Mouse (Mus musculus): ENCODE results near the gene AL731706.1. TPM values are rescaled to one million over a fixed set of nuclear protein-coding genes. Genes with fewer than 3 reads are reported as not detected.

AL731706.1 gene
- total and polyA plus RNA-seq, 3 experiments, result 13.5 to 14.2 TPM; not detected in 1

GRCm38 (mm10) chr2:136833976-136834714 lies 57.0 kb downstream of the AL731706.1 start:
- Histone ChIP-seq H3K27me3 (ENCODE audit: control insufficient read depth in 1 of 2, insufficient read depth in 2 of 2, low read length in 2 of 2) (no peaks in the 10 kb centered on the region), H3K9me3 (replicated peaks; ENCODE audit: insufficient read depth, low read length) (no peaks in the 10 kb centered on the region), H3K4me3 (ENCODE audit: control insufficient read depth in 1 of 2, insufficient read depth in 1 of 2, low read depth in 2 of 2, low read length in 2 of 2) (no peak overlapping the region), H3K27ac (ENCODE audit: control insufficient read depth, low read depth, low read length) (no peak overlapping the region), H3K9ac (ENCODE audit: control insufficient read depth, low read depth, low read length, poor library complexity, severe bottlenecking) (no peak overlapping the region), H3K79me2 (ENCODE audit: control insufficient read depth, insufficient read depth, low read length, poor library complexity) (no peaks in the 10 kb centered on the region), H3K4me1 (ENCODE audit: control insufficient read depth in 1 of 2, insufficient read depth in 2 of 2, low read length in 2 of 2) (no peaks in the 10 kb centered on the region), H3K36me3 (ENCODE audit: control insufficient read depth in 1 of 2, insufficient read depth in 2 of 2, low read length in 2 of 2) (no peaks in the 10 kb centered on the region)
- TF ChIP-seq SMC3 (IDR thresholded peaks at IDR 0.05; ENCODE audit: low read depth, low read length) (no peak), KAT2A (conservative IDR thresholded peaks at IDR 0.05; ENCODE audit: low read depth, low read length) (no peak), ZKSCAN1 (IDR thresholded peaks at IDR 0.05; ENCODE audit: low read depth, low read length) (no peak), CHD2 (IDR thresholded peaks at IDR 0.05; ENCODE audit: low read length) (no peak), MAZ (IDR thresholded peaks at IDR 0.05; ENCODE audit: low read depth, low read length) (no peak), USF2 (IDR thresholded peaks at IDR 0.05; ENCODE audit: borderline replicate concordance in 1 of 2, insufficient read depth in 1 of 2, low read depth in 1 of 2, low read length in 2 of 2) (no peak), BHLHE40 (IDR thresholded peaks at IDR 0.05; ENCODE audit: borderline replicate concordance, low read depth, low read length) (no peak), GABPA (IDR thresholded peaks at IDR 0.05; ENCODE audit: low read depth, low read length) (no peak)
- no peak for DNase-seq (ENCODE audit: low read depth, low spot score)

GRCm38 (mm10) chr2:136832936-136833335 lies 58.3 kb downstream of the AL731706.1 start:
- Histone ChIP-seq H3K27me3 (ENCODE audit: control insufficient read depth in 1 of 2, insufficient read depth in 2 of 2, low read length in 2 of 2) (no peaks in the 10 kb centered on the region), H3K4me1 (ENCODE audit: control insufficient read depth in 1 of 2, insufficient read depth in 2 of 2, low read length in 2 of 2) (no peaks in the 10 kb centered on the region), H3K36me3 (ENCODE audit: control insufficient read depth in 1 of 2, insufficient read depth in 2 of 2, low read length in 2 of 2) (no peaks in the 10 kb centered on the region), H3K9ac (ENCODE audit: control insufficient read depth, low read depth, low read length, poor library complexity, severe bottlenecking) (no peak overlapping the region), H3K79me2 (ENCODE audit: control insufficient read depth, insufficient read depth, low read length, poor library complexity) (no peaks in the 10 kb centered on the region), H3K27ac (ENCODE audit: control insufficient read depth, low read depth, low read length) (no peak overlapping the region), H3K4me3 (ENCODE audit: control insufficient read depth in 1 of 2, insufficient read depth in 1 of 2, low read depth in 2 of 2, low read length in 2 of 2) (no peak overlapping the region), H3K9me3 (replicated peaks; ENCODE audit: insufficient read depth, low read length) (no peaks in the 10 kb centered on the region)
- no peak for DNase-seq (ENCODE audit: low read depth, low spot score)
- TF ChIP-seq CHD1 (IDR thresholded peaks at IDR 0.05; ENCODE audit: low read depth, low read length), result no peak
- no peak for TF ChIP-seq USF2 (IDR thresholded peaks at IDR 0.05; ENCODE audit: borderline replicate concordance in 1 of 2, insufficient read depth in 1 of 2, low read depth in 1 of 2, low read length in 2 of 2)
- TF ChIP-seq UBTF (IDR thresholded peaks at IDR 0.05; ENCODE audit: borderline replicate concordance, insufficient read depth, low read depth, low read length), result no peak
- no peak for TF ChIP-seq ELF1 (IDR thresholded peaks at IDR 0.05; ENCODE audit: low read depth, low read length)
- TF ChIP-seq KAT2A (conservative IDR thresholded peaks at IDR 0.05; ENCODE audit: low read depth, low read length), result no peak
- TF ChIP-seq GATA1 (IDR thresholded peaks at IDR 0.05; ENCODE audit: low read depth, low read length), result no peak
- TF ChIP-seq EP300 (IDR thresholded peaks at IDR 0.05; ENCODE audit: low read depth in 1 of 2, low read length in 2 of 2), result no peak
- TF ChIP-seq RCOR1 (IDR thresholded peaks at IDR 0.05; ENCODE audit: low read depth, low read length), result no peak
- no peak for TF ChIP-seq CTCF (IDR thresholded peaks at IDR 0.05 in 2 of 3, conservative IDR thresholded peaks at IDR 0.05 in 1 of 3; ENCODE audit: control insufficient read depth in 1 of 3, insufficient read depth in 1 of 3, low read depth in 2 of 3, low read length in 3 of 3, poor library complexity in 1 of 3, severe bottlenecking in 1 of 3)
- TF ChIP-seq ZC3H11A (IDR thresholded peaks at IDR 0.05; ENCODE audit: low read depth, low read length), result no peak
- TF ChIP-seq NRF1 (IDR thresholded peaks at IDR 0.05; ENCODE audit: insufficient read depth, low read depth, low read length, poor library complexity, severe bottlenecking), result no peak
- TF ChIP-seq POLR2A (IDR thresholded peaks at IDR 0.05; ENCODE audit: control insufficient read depth in 1 of 2, insufficient read depth in 1 of 2, low read depth in 1 of 2, low read length in 2 of 2, poor library complexity in 1 of 2), result no peak
- TF ChIP-seq USF1 (IDR thresholded peaks at IDR 0.05; ENCODE audit: low read depth, low read length), result no peak
- no peak for TF ChIP-seq ZKSCAN1 (IDR thresholded peaks at IDR 0.05; ENCODE audit: low read depth, low read length)

Other genes starting within 250 kb of the AL731706.1 start
- gene Snap25, start 177.9 kb downstream of the AL731706.1 start, total RNA-seq (2012; rRNA removed), result not detected in 2 replicates
- not detected for gene Snap25, start 177.9 kb downstream of the AL731706.1 start, polyA plus RNA-seq (2012; ENCODE audit: insufficient read depth in 1 of 2, insufficient read length in 2 of 2, low read depth in 1 of 2, low replicate concordance in 2 of 2, missing spikeins in 1 of 2)
- gene AL731706.2, start 5.7 kb downstream of the AL731706.1 start, total RNA-seq (2012; rRNA removed), result not detected in 2 replicates
- 10 to 100 TPM in 1 of 2 experiments, not detected in 1; 51.2 TPM for gene AL731706.2, start 5.7 kb downstream of the AL731706.1 start, polyA plus RNA-seq (2012; ENCODE audit: insufficient read depth in 1 of 2, insufficient read length in 2 of 2, low read depth in 1 of 2, low replicate concordance in 2 of 2, missing spikeins in 1 of 2)
- 1.1 and 1.3 TPM in 2 replicates for gene Slx4ip, start 171 bp downstream of the AL731706.1 start, total RNA-seq (2012; rRNA removed)
- gene Slx4ip, start 171 bp downstream of the AL731706.1 start, polyA plus RNA-seq (2012; ENCODE audit: insufficient read depth in 1 of 2, insufficient read length in 2 of 2, low read depth in 1 of 2, low replicate concordance in 2 of 2, missing spikeins in 1 of 2), result 1 to 10 TPM in 1 of 2 experiments, not detected in 1; 2.5 TPM
- 3.4 and 4.0 TPM in 2 replicates for gene Mkks, start within 50 bp of the AL731706.1 start, total RNA-seq (2012; rRNA removed)
- gene Mkks, start within 50 bp of the AL731706.1 start, polyA plus RNA-seq (2012; ENCODE audit: insufficient read depth in 1 of 2, insufficient read length in 2 of 2, low read depth in 1 of 2, low replicate concordance in 2 of 2, missing spikeins in 1 of 2), result 1 to 10 TPM in 1 of 2 experiments, not detected in 1; 5.1 TPM
- gene Jag1, start 225.3 kb upstream of the AL731706.1 start, total RNA-seq (2012; rRNA removed), result not detected in 2 replicates
- under 1 TPM in 1 of 2 experiments, not detected in 1; 0.42 TPM for gene Jag1, start 225.3 kb upstream of the AL731706.1 start, polyA plus RNA-seq (2012; ENCODE audit: insufficient read depth in 1 of 2, insufficient read length in 2 of 2, low read depth in 1 of 2, low replicate concordance in 2 of 2, missing spikeins in 1 of 2)

Data from MEL (cell line).